Mouse (Mus musculus): Measurements from ENCODE around the gene Anapc15-ps. TPM values are rescaled to one million over a fixed set of nuclear protein-coding genes. Genes with fewer than 3 reads are reported as not detected.

Anapc15-ps gene
- polyA plus RNA-seq, 1 experiment from 2014 or later, result not detected

DNA sequence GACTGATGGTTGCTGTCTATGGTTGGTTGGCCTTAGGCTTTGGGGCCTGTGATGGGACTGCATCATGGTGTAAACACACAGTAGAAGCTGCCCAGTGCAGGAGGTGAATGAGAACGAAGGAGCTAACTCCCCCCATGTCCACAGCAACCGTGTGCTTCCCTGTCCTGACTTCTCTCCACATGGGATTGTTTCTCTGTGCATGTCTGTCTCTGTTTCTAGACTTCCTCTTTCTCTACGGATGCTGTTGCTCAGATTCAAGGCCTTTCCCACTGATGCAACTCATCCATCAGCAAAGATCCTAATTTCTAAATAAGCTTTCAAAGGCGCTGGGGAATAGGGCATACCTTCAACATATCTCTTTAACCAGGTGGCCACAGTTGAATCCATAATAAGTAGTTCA is 3.4 kb downstream of the Anapc15-ps start:
- Histone ChIP-seq H3K9ac (replicated peaks; ENCODE audit: low read length) (no peak overlapping the region), H3K9me3 (ENCODE audit: control insufficient read depth, low read length) (no peaks in the 10 kb centered on the region), H3K4me2 (ENCODE audit: low read length) (no peak overlapping the region), H3K4me1 (ENCODE audit: control insufficient read depth, insufficient read depth, low read length) (no peaks in the 10 kb centered on the region), H3K4me3 (replicated peaks; ENCODE audit: low read depth, low read length) (no peak overlapping the region), H3K36me3 (ENCODE audit: control insufficient read depth, insufficient read depth, low read length) (no peaks in the 10 kb centered on the region), H3K27ac (replicated peaks; ENCODE audit: low read depth, low read length) (no peak overlapping the region), H3K27me3 (ENCODE audit: control insufficient read depth, insufficient read depth, low read length) (no peaks in the 10 kb centered on the region)
- no peak for ATAC-seq (ENCODE audit: low FRiP score, low TSS enrichment)
- 93% methylated on average over 4 of the region's 4 CpGs for WGBS
- DNase-seq, result no peak

DNA sequence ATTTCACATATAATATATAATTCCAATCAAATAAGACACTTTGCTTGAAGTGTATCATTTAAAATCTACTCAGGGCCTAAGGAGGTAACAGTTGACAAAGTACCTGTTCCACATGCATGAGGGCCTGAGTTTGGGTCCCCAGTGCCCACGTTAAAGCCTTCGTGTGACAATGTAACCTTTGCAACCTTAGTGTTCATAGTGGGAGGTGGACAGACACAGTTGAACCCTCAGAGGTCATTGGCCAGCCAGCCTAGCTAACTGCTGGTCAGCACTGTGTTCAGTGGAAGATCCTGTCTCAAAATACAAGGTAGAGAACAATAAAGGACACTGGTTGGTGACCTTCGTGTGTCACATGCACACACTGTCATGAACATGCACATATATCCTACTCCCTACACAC is 4.2 kb downstream of the Anapc15-ps start:
- no peak for ATAC-seq (ENCODE audit: low FRiP score, low TSS enrichment)
- H3K4me3 ChIP-seq (replicated peaks; ENCODE audit: low read depth, low read length), result no peak overlapping the region
- 90% methylated on average over 3 of the region's 3 CpGs for WGBS

DNA sequence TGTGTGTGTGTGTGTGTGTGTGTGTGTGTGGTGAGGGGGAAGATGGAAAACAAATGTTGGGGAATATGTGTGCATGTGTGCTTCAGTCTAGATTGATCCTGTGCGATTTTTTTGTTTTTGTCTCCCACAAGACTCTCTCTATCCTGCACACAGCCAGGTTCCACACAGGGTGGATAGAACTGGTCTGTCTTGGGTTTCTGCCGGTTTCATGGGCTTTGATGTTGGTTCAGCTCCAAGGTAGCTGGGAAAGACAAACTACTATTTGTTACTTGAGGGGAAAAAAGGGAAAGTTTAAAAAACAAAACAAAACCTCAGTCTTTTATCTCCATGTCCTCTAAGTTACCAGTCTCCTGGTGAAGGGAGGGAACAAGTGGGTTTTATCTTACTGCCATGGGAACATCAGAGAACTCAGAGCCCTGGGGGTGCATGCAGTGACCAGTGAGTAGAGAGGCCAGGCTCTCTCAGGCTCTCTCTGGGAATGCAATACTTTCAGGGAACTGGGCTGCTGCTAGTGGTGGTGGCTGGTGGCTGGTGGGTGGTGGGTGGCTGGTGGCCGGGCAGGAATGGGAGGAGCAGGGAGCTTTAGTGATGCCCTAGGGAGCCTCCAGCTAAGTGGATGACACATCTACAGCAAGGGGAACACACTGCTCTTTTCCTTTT is 5.8 kb downstream of the Anapc15-ps start:
- no peak for ATAC-seq (ENCODE audit: low FRiP score, low TSS enrichment)
- no peaks in the 10 kb centered on the region for H3K4me1 ChIP-seq (ENCODE audit: control insufficient read depth, insufficient read depth, low read length)
- no peaks in the 10 kb centered on the region for H3K36me3 ChIP-seq (ENCODE audit: control insufficient read depth, insufficient read depth, low read length)
- H3K4me2 ChIP-seq (ENCODE audit: low read length), result no peak overlapping the region
- H3K9ac ChIP-seq (replicated peaks; ENCODE audit: low read length), result no peak overlapping the region
- no peaks in the 10 kb centered on the region for H3K27me3 ChIP-seq (ENCODE audit: control insufficient read depth, insufficient read depth, low read length)
- no peak overlapping the region for H3K27ac ChIP-seq (replicated peaks; ENCODE audit: low read depth, low read length)
- no peak overlapping the region for H3K4me3 ChIP-seq (replicated peaks; ENCODE audit: low read depth, low read length)
- no peaks in the 10 kb centered on the region for H3K9me3 ChIP-seq (ENCODE audit: control insufficient read depth, low read length)
- no peak for DNase-seq
- 74% methylated on average over 3 of the region's 3 CpGs for WGBS

More for the DNA sequence above, 4.2 kb downstream of the Anapc15-ps start:
- H3K27me3 ChIP-seq (ENCODE audit: control insufficient read depth, insufficient read depth, low read length), result no peaks in the 10 kb centered on the region
- H3K9ac ChIP-seq (replicated peaks; ENCODE audit: low read length), result no peak overlapping the region
- H3K27ac ChIP-seq (replicated peaks; ENCODE audit: low read depth, low read length), result no peak overlapping the region
- no peaks in the 10 kb centered on the region for H3K36me3 ChIP-seq (ENCODE audit: control insufficient read depth, insufficient read depth, low read length)
- H3K4me1 ChIP-seq (ENCODE audit: control insufficient read depth, insufficient read depth, low read length), result no peaks in the 10 kb centered on the region
- no peak overlapping the region for H3K4me2 ChIP-seq (ENCODE audit: low read length)
- H3K9me3 ChIP-seq (ENCODE audit: control insufficient read depth, low read length), result no peaks in the 10 kb centered on the region
- no peak for DNase-seq

DNA sequence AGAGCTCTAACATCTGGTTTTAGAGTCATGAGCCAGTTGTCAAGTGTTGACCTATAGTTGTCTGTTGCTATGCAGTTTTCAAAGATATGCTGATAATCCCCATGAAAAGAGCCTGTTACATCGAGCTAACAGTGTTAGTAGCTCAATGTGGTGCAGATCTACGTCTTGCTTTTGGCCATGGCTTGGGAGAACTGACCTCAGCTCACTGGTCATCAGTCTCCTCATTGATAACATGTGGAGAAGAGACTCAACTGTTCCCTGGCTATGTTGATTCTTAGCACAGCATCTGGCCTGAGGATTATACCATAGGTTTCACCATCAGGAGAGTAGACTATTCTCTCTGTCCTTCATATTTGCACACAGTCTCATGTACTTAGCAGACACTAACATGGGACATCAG is 6.5 kb downstream of the Anapc15-ps start:
- ATAC-seq (ENCODE audit: low FRiP score, low TSS enrichment) (no peak), DNase-seq (no peak)
- no peaks in the 10 kb centered on the region for H3K27me3 ChIP-seq (ENCODE audit: control insufficient read depth, insufficient read depth, low read length)
- no peak overlapping the region for H3K4me2 ChIP-seq (ENCODE audit: low read length)
- no peak overlapping the region for H3K27ac ChIP-seq (replicated peaks; ENCODE audit: low read depth, low read length)
- H3K4me1 ChIP-seq (ENCODE audit: control insufficient read depth, insufficient read depth, low read length), result no peaks in the 10 kb centered on the region
- 34% methylated on average over 2 of the region's 2 CpGs for WGBS
- H3K4me3 ChIP-seq (replicated peaks; ENCODE audit: low read depth, low read length), result no peak overlapping the region
- no peak overlapping the region for H3K9ac ChIP-seq (replicated peaks; ENCODE audit: low read length)
- H3K9me3 ChIP-seq (ENCODE audit: control insufficient read depth, low read length), result no peaks in the 10 kb centered on the region
- H3K36me3 ChIP-seq (ENCODE audit: control insufficient read depth, insufficient read depth, low read length), result no peaks in the 10 kb centered on the region

DNA sequence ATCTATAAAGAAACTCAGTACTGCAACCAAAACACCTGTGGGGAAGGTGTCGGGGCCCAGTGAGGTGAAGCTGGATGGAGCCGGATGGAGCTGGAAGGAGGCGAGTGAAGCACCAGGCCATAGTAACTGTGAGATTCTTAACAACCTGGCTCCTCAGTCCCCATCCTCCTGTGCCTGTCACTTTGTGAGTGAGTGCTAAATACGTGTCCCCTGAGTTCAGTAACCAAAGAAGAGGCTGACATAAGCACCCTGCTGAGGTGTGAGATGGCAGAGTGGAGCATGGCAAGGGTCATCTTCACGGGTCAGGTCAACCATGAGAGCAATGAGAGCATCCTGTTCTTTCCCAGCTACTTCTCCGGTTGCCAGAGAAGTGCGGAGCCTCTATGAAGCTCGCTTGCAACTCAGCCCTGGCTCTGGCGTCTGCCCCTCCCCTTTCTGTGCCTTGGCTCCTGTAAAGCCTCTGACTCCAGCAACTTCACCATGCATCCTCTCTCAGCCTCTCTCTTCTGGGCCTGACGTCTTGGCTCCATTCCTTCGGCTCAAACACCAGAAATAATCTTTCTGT is 7.7 kb downstream of the Anapc15-ps start:
- no peak overlapping the region for H3K4me3 ChIP-seq (replicated peaks; ENCODE audit: low read depth, low read length)
- 44% methylated on average over 11 of the region's 11 CpGs for WGBS
- ATAC-seq (ENCODE audit: low FRiP score, low TSS enrichment) (no peak), DNase-seq (no peak)
- H3K27ac ChIP-seq (replicated peaks; ENCODE audit: low read depth, low read length), result no peak overlapping the region
- no peaks in the 10 kb centered on the region for H3K9me3 ChIP-seq (ENCODE audit: control insufficient read depth, low read length)
- no peak overlapping the region for H3K4me2 ChIP-seq (ENCODE audit: low read length)
- H3K27me3 ChIP-seq (ENCODE audit: control insufficient read depth, insufficient read depth, low read length), result no peaks in the 10 kb centered on the region
- no peaks in the 10 kb centered on the region for H3K4me1 ChIP-seq (ENCODE audit: control insufficient read depth, insufficient read depth, low read length)
- no peaks in the 10 kb centered on the region for H3K36me3 ChIP-seq (ENCODE audit: control insufficient read depth, insufficient read depth, low read length)
- no peak overlapping the region for H3K9ac ChIP-seq (replicated peaks; ENCODE audit: low read length)

DNA sequence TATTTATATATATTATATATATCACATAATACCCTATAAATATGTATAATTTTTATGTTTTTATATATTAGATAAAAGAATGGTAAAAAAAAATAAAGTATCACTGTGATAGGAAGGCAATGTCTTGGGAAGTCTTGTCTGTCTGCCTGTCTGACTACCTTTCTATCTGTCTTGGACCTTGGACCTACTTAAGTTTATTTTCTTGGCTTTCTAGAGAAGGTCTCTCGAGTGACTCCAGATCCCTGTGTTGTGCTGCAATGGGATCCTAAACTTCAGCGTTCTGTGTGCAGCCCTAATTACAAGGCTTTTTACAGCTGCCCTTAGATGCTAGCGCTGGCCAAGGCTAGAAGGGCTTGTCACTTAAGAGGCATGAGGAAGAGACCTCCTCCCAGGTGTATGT is 8.6 kb downstream of the Anapc15-ps start:
- no peak for ATAC-seq (ENCODE audit: low FRiP score, low TSS enrichment)
- no peaks in the 10 kb centered on the region for H3K4me1 ChIP-seq (ENCODE audit: control insufficient read depth, insufficient read depth, low read length)
- WGBS, result 92% methylated on average over 3 of the region's 3 CpGs

DNA sequence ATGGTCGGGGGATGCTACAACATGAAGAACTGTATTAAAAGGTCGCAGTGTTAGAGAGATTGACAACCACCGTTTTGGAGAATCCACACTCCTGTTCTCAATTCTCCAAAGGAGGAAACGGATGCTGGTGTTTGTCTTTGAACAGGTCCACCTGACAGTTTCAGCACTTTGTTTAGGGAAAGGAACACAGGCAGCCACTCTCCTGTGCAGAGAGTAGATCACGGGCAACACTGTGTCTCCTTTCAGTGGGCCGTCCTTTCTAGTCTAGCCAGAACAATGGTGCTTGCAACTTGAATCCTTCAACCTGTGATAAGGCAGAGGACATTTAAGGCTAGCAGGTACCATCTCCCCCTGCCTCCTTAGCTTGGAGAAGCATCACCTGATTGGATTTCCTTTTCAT is 12.9 kb downstream of the Anapc15-ps start:
- DNase-seq (no peak), ATAC-seq (ENCODE audit: low FRiP score, low TSS enrichment) (no peak)
- Histone ChIP-seq H3K9ac (replicated peaks; ENCODE audit: low read length) (no peak overlapping the region), H3K27ac (replicated peaks; ENCODE audit: low read depth, low read length) (no peak overlapping the region), H3K9me3 (ENCODE audit: control insufficient read depth, low read length) (no peaks in the 10 kb centered on the region), H3K4me1 (ENCODE audit: control insufficient read depth, insufficient read depth, low read length) (no peaks in the 10 kb centered on the region; the same call in 1 of the 2 replicates), H3K36me3 (ENCODE audit: control insufficient read depth, insufficient read depth, low read length) (no peaks in the 10 kb centered on the region), H3K4me2 (ENCODE audit: low read length) (no peak overlapping the region), H3K27me3 (ENCODE audit: control insufficient read depth, insufficient read depth, low read length) (no peaks in the 10 kb centered on the region), H3K4me3 (replicated peaks; ENCODE audit: low read depth, low read length) (no peak overlapping the region)
- 82% methylated on average over 6 of the region's 6 CpGs for WGBS

More for the DNA sequence above, 8.6 kb downstream of the Anapc15-ps start:
- Histone ChIP-seq H3K36me3 (ENCODE audit: control insufficient read depth, insufficient read depth, low read length) (no peaks in the 10 kb centered on the region), H3K27ac (replicated peaks; ENCODE audit: low read depth, low read length) (no peak overlapping the region), H3K4me2 (ENCODE audit: low read length) (no peak overlapping the region), H3K9ac (replicated peaks; ENCODE audit: low read length) (no peak overlapping the region), H3K27me3 (ENCODE audit: control insufficient read depth, insufficient read depth, low read length) (no peaks in the 10 kb centered on the region), H3K4me3 (replicated peaks; ENCODE audit: low read depth, low read length) (no peak overlapping the region), H3K9me3 (ENCODE audit: control insufficient read depth, low read length) (no peaks in the 10 kb centered on the region)
- no peak for DNase-seq

DNA sequence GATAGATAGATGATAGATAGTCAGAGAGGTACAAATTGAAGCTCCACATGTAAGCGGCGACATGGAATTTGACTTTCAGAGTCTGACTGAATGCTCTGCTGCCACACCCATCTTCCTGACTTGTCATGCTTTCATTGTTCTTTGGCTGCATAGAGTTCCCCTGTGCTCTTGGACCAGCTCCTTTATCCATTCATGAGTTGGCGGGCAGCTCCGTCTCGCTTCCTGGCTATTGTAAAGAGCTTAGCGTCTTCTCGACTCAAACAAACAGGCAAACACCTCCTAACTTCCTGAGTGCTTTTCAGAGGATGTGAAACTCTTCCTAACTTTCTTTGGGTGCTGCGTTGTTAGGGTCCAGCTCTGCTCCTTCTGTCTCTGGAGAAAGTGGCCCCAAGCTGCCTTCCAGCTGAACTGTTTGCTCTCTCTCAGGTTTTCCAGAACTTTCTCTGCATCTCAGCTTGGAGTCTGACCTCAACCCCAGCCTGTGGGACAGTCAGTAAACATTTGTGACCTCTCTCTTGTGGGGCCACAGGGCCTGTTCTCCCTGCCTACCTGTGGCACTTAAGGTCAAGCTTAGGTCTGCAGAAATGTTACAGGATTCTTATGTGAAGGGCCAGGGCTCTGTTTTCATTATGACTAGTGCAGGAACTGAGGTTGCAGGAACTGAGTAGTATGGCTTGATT is 13.6 kb downstream of the Anapc15-ps start:
- ATAC-seq (ENCODE audit: low FRiP score, low TSS enrichment) (no peak), DNase-seq (no peak)
- H3K9me3 ChIP-seq (ENCODE audit: control insufficient read depth, low read length), result no peaks in the 10 kb centered on the region
- no peaks in the 10 kb centered on the region; the same call in 1 of the 2 replicates for H3K4me1 ChIP-seq (ENCODE audit: control insufficient read depth, insufficient read depth, low read length)
- H3K36me3 ChIP-seq (ENCODE audit: control insufficient read depth, insufficient read depth, low read length), result no peaks in the 10 kb centered on the region
- H3K4me3 ChIP-seq (replicated peaks; ENCODE audit: low read depth, low read length), result no peak overlapping the region
- no peak overlapping the region for H3K4me2 ChIP-seq (ENCODE audit: low read length)
- H3K27me3 ChIP-seq (ENCODE audit: control insufficient read depth, insufficient read depth, low read length), result no peaks in the 10 kb centered on the region
- H3K9ac ChIP-seq (replicated peaks; ENCODE audit: low read length), result no peak overlapping the region
- WGBS, result 14% methylated on average over 8 of the region's 8 CpGs
- H3K27ac ChIP-seq (replicated peaks; ENCODE audit: low read depth, low read length), result no peak overlapping the region
